Mouse (Mus musculus): Measurements from ENCODE around the gene Slc6a21.

DNA sequence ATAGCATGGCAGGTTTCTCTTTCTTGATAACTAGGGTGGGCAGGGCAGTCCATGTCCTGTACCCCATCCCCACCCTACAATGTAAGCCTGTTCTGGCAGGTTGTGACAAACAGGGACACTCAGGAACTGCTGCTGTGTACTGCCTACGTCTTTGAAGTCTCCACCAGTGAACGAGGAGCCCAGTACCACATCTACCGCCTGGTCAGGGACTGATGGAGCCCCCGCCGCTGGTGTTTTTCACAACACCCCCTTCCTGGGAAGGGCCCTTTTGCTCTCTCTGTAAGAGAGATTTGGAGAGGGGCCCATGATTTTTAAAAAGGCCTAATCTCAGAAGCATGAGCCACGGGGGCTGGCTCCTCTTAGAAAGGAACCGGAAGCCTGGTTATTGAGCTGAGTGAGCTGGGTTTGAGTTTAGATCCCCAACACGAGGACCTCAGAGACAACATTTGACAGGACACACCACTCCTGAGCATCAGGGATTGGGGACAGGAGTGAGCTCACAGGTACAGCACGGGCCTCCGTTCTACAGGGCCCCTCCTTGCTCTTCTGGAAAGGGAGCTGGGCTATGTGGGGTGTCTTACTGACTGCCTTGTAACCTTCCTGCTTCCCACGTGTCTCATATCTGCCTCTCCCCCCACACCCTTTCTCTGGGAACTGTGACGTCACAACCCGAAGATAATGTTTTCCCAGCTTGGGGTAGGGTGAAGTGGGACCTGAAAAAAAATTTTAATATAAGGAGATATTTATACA, 44.4 kb upstream of the Slc6a21 start:
- TF ChIP-seq CEBPB (IDR thresholded peaks at IDR 0.05; ENCODE audit: insufficient read depth, poor library complexity, severe bottlenecking) (no peak), POLR2A (IDR thresholded peaks at IDR 0.05; ENCODE audit: insufficient read length, low read depth) (no peak), USF1 (IDR thresholded peaks at IDR 0.05; ENCODE audit: low read depth) (no peak), MAX (IDR thresholded peaks at IDR 0.05; ENCODE audit: low read depth) (no peak), E2F4 (IDR thresholded peaks at IDR 0.05; ENCODE audit: insufficient read depth) (no peak)
